Mouse (Mus musculus): ENCODE data around the gene Nxn. TPM values are rescaled to one million over a fixed set of nuclear protein-coding genes. Genes with fewer than 3 reads are reported as not detected.

Nxn gene
- polyA plus RNA-seq, 1 experiment: 0.35 TPM

GRCm38 (mm10) chr11:76311224-76312000 lies 87.5 kb downstream of the Nxn start:
- Histone ChIP-seq H3K27ac (ENCODE audit: insufficient read depth, low read depth, low read length) (no peak overlapping the region), H3K4me1 (ENCODE audit: control insufficient read depth, insufficient read depth, low read length) (peaks cover 5% of the 10 kb centered on the region), H3K4me3 (ENCODE audit: insufficient read depth, low read length) (no peak overlapping the region)
- TF ChIP-seq POLR2A (IDR thresholded peaks at IDR 0.05; ENCODE audit: borderline replicate concordance, low read depth, low read length): no peak
- TF ChIP-seq CTCF (IDR thresholded peaks at IDR 0.05; ENCODE audit: low read depth, low read length): no peak

- H3K4me1 ChIP-seq (ENCODE audit: control insufficient read depth, insufficient read depth, low read length): peaks cover 13% of the 10 kb centered on the region
- no peak overlapping the region for H3K27ac ChIP-seq (ENCODE audit: insufficient read depth, low read depth, low read length)
- no peak overlapping the region for H3K4me3 ChIP-seq (ENCODE audit: insufficient read depth, low read length)
- TF ChIP-seq POLR2A (IDR thresholded peaks at IDR 0.05; ENCODE audit: borderline replicate concordance, low read depth, low read length) (no peak), CTCF (IDR thresholded peaks at IDR 0.05; ENCODE audit: low read depth, low read length) (no peak)
Observed at GRCm38 (mm10) chr11:76309868-76310267, 89.1 kb downstream of the Nxn start.

- H3K27ac ChIP-seq (ENCODE audit: insufficient read depth, low read depth, low read length): no peak overlapping the region
- H3K4me3 ChIP-seq (ENCODE audit: insufficient read depth, low read length): no peak overlapping the region
- peaks cover 13% of the 10 kb centered on the region for H3K4me1 ChIP-seq (ENCODE audit: control insufficient read depth, insufficient read depth, low read length)
- TF ChIP-seq POLR2A (IDR thresholded peaks at IDR 0.05; ENCODE audit: borderline replicate concordance, low read depth, low read length): no peak
- TF ChIP-seq CTCF (IDR thresholded peaks at IDR 0.05; ENCODE audit: low read depth, low read length): no peak
Observed at GRCm38 (mm10) chr11:76309072-76309471, 89.9 kb downstream of the Nxn start.

- H3K27ac ChIP-seq (ENCODE audit: insufficient read depth, low read depth, low read length): no peak overlapping the region
- TF ChIP-seq POLR2A (IDR thresholded peaks at IDR 0.05; ENCODE audit: borderline replicate concordance, low read depth, low read length): no peak
- TF ChIP-seq CTCF (IDR thresholded peaks at IDR 0.05; ENCODE audit: low read depth, low read length): no peak
Observed at GRCm38 (mm10) chr11:76306769-76307168, 92.2 kb downstream of the Nxn start.

GRCm38 (mm10) chr11:76305571-76305970 lies 93.4 kb downstream of the Nxn start:
- TF ChIP-seq POLR2A (IDR thresholded peaks at IDR 0.05; ENCODE audit: borderline replicate concordance, low read depth, low read length): no peak
- TF ChIP-seq CTCF (IDR thresholded peaks at IDR 0.05; ENCODE audit: low read depth, low read length): no peak
- H3K4me1 ChIP-seq (ENCODE audit: control insufficient read depth, insufficient read depth, low read length): peaks cover 13% of the 10 kb centered on the region
- no peak overlapping the region for H3K4me3 ChIP-seq (ENCODE audit: insufficient read depth, low read length)
- H3K27ac ChIP-seq (ENCODE audit: insufficient read depth, low read depth, low read length): no peak overlapping the region

More at GRCm38 (mm10) chr11:76306769-76307168, 92.2 kb downstream of the Nxn start:
- H3K4me1 ChIP-seq (ENCODE audit: control insufficient read depth, insufficient read depth, low read length): peaks cover 13% of the 10 kb centered on the region
- H3K4me3 ChIP-seq (ENCODE audit: insufficient read depth, low read length): no peak overlapping the region

GRCm38 (mm10) chr11:76303368-76303767 lies 95.6 kb downstream of the Nxn start:
- Histone ChIP-seq H3K4me3 (ENCODE audit: insufficient read depth, low read length) (no peak overlapping the region), H3K4me1 (ENCODE audit: control insufficient read depth, insufficient read depth, low read length) (peaks cover 13% of the 10 kb centered on the region), H3K27ac (ENCODE audit: insufficient read depth, low read depth, low read length) (no peak overlapping the region)
- TF ChIP-seq POLR2A (IDR thresholded peaks at IDR 0.05; ENCODE audit: borderline replicate concordance, low read depth, low read length) (no peak), CTCF (IDR thresholded peaks at IDR 0.05; ENCODE audit: low read depth, low read length) (no peak)

- H3K4me1 ChIP-seq (ENCODE audit: control insufficient read depth, insufficient read depth, low read length): peaks cover 6% of the 10 kb centered on the region
- H3K27ac ChIP-seq (ENCODE audit: insufficient read depth, low read depth, low read length): no peak overlapping the region
- no peak overlapping the region for H3K4me3 ChIP-seq (ENCODE audit: insufficient read depth, low read length)
- no peak for TF ChIP-seq POLR2A (IDR thresholded peaks at IDR 0.05; ENCODE audit: borderline replicate concordance, low read depth, low read length)
- TF ChIP-seq CTCF (IDR thresholded peaks at IDR 0.05; ENCODE audit: low read depth, low read length): no peak
Observed at GRCm38 (mm10) chr11:76300862-76301261, 98.1 kb downstream of the Nxn start.

GRCm38 (mm10) chr11:76298457-76299000 lies 100.4 kb downstream of the Nxn start:
- TF ChIP-seq POLR2A (IDR thresholded peaks at IDR 0.05; ENCODE audit: borderline replicate concordance, low read depth, low read length) (no peak), CTCF (IDR thresholded peaks at IDR 0.05; ENCODE audit: low read depth, low read length) (no peak)
- no peak overlapping the region for H3K4me3 ChIP-seq (ENCODE audit: insufficient read depth, low read length)
- no peak overlapping the region for H3K27ac ChIP-seq (ENCODE audit: insufficient read depth, low read depth, low read length)
- H3K4me1 ChIP-seq (ENCODE audit: control insufficient read depth, insufficient read depth, low read length): no peaks in the 10 kb centered on the region

GRCm38 (mm10) chr11:76297252-76297651 lies 101.7 kb downstream of the Nxn start:
- H3K4me1 ChIP-seq (ENCODE audit: control insufficient read depth, insufficient read depth, low read length): no peaks in the 10 kb centered on the region
- no peak overlapping the region for H3K4me3 ChIP-seq (ENCODE audit: insufficient read depth, low read length)
- TF ChIP-seq CTCF (IDR thresholded peaks at IDR 0.05; ENCODE audit: low read depth, low read length) (no peak), POLR2A (IDR thresholded peaks at IDR 0.05; ENCODE audit: borderline replicate concordance, low read depth, low read length) (no peak)
- H3K27ac ChIP-seq (ENCODE audit: insufficient read depth, low read depth, low read length): no peak overlapping the region

- no peak for TF ChIP-seq CTCF (IDR thresholded peaks at IDR 0.05; ENCODE audit: low read depth, low read length)
- TF ChIP-seq POLR2A (IDR thresholded peaks at IDR 0.05; ENCODE audit: borderline replicate concordance, low read depth, low read length): no peak
- Histone ChIP-seq H3K27ac (ENCODE audit: insufficient read depth, low read depth, low read length) (no peak overlapping the region), H3K4me3 (ENCODE audit: insufficient read depth, low read length) (no peak overlapping the region), H3K4me1 (ENCODE audit: control insufficient read depth, insufficient read depth, low read length) (peaks cover 7% of the 10 kb centered on the region; the same call in 1 of the 2 replicates)
Observed at GRCm38 (mm10) chr11:76294836-76295235, 104.1 kb downstream of the Nxn start.
